Comparison of ENCODE assay signal across 8 mouse cellular contexts in genomic region chr11:106514446-106514845, GRCm38 (mm10). TPM values are rescaled to one million over a fixed set of nuclear protein-coding genes. Genes with fewer than 3 reads are reported as not detected.
A peak's percentile ranks its signal among the peaks of the same experiment; 100 is the strongest.
DNase-seq lines count a peak whose midpoint lies in the region; ATAC-seq and TF ChIP-seq lines count a peak whose summit lies in the region.
"Had no signal": no experiment of that assay in that cellular context is flagged by ENCODE, and none has a peak within 500 bp of the region (broad histone marks: within the 10 kb centered on the region; RNA-seq: fewer than 3 reads in every experiment).

No protein-coding gene starts in this region.

- no peak for TF ChIP-seq EP300 in liver, embryonic 14.5 days (IDR thresholded peaks at IDR 0.05; ENCODE audit: low read depth)

- peak overlapping the region; percentile 10 for H3K9ac ChIP-seq in heart, embryonic 16.5 days (ENCODE audit: low read length)
- H3K9ac ChIP-seq in intestine, embryonic 16.5 days (ENCODE audit: low read depth, low read length), result peak overlapping the region; percentile 26; the same call in 1 of the 2 replicates
- H3K9ac ChIP-seq in liver, embryonic 14.5 days (replicated peaks), result no peak overlapping the region

- peaks cover 2% of the 10 kb centered on the region; the same call in 1 of the 2 replicates for H3K36me3 ChIP-seq in heart, embryonic 16.5 days (ENCODE audit: control insufficient read depth, insufficient read depth)
- H3K36me3 ChIP-seq in embryonic facial prominence, embryonic 10.5 days (replicated peaks), result peaks cover 19% of the 10 kb centered on the region
- H3K36me3 ChIP-seq in intestine, embryonic 16.5 days (ENCODE audit: control insufficient read depth, insufficient read depth, low read length), result no peaks in the 10 kb centered on the region
- peaks cover under 1% of the 10 kb centered on the region for H3K36me3 ChIP-seq in liver, embryonic 14.5 days (replicated peaks; ENCODE audit: control insufficient read depth, insufficient read depth, low read depth)

- no peak for TF ChIP-seq CTCF in liver, embryonic 14.5 days (IDR thresholded peaks at IDR 0.05; ENCODE audit: low read depth)

- peaks cover 10% of the 10 kb centered on the region for H3K4me1 ChIP-seq in heart, embryonic 16.5 days (ENCODE audit: control insufficient read depth, insufficient read depth, low read length)
- peaks cover 50% of the 10 kb centered on the region for H3K4me1 ChIP-seq in embryonic facial prominence, embryonic 10.5 days
- peaks cover 9% of the 10 kb centered on the region for H3K4me1 ChIP-seq in intestine, embryonic 16.5 days (ENCODE audit: control insufficient read depth, insufficient read depth, low read length)
- peaks cover 10 to 18% of the 10 kb centered on the region in 2 experiments for H3K4me1 ChIP-seq in liver, embryonic 14.5 days (replicated peaks; ENCODE audit: control insufficient read depth in 2 of 2, insufficient read depth in 2 of 2, low read length in 1 of 2)

- no peaks in the 10 kb centered on the region for H3K9me3 ChIP-seq in heart, embryonic 16.5 days (replicated peaks; ENCODE audit: control insufficient read depth, low read length)
- H3K9me3 ChIP-seq in embryonic facial prominence, embryonic 10.5 days, result no peaks in the 10 kb centered on the region
- no peaks in the 10 kb centered on the region for H3K9me3 ChIP-seq in intestine, embryonic 16.5 days (ENCODE audit: control insufficient read depth, low read length)
- H3K9me3 ChIP-seq in liver, embryonic 14.5 days (ENCODE audit: control insufficient read depth, low read length), result no peaks in the 10 kb centered on the region

- 36% methylated on average over 5 of the region's 5 CpGs for WGBS in heart, embryonic 16.5 days
- 50% methylated on average over 5 of the region's 5 CpGs for WGBS in embryonic facial prominence, embryonic 10.5 days
- WGBS in intestine, embryonic 16.5 days, result 40% methylated on average over 5 of the region's 5 CpGs
- 59% methylated on average over 5 of the region's 5 CpGs for WGBS in liver, embryonic 14.5 days (ENCODE audit: insufficient replicate concordance)

- 0 out of 2 replicates have a peak overlapping the region, but pooled peaks have one; percentile 18 for H3K27ac ChIP-seq in heart, embryonic 16.5 days (ENCODE audit: low read length)
- H3K27ac ChIP-seq in embryonic facial prominence, embryonic 10.5 days (replicated peaks), result peak overlapping the region; percentile 41; the same call in 1 of the 2 replicates
- H3K27ac ChIP-seq in intestine, embryonic 16.5 days (ENCODE audit: low read length), result peak overlapping the region; percentile 79
- H3K27ac ChIP-seq in liver, embryonic 14.5 days, result no peak overlapping the region; the same call in 1 of the 2 replicates

- ATAC-seq in heart, embryonic 16.5 days (replicated peaks; ENCODE audit: extremely low read depth, insufficient read depth, low FRiP score), result no peak; the same call in 1 of the 2 replicates
- peak; percentile 94 for ATAC-seq in intestine, embryonic 16.5 days
- ATAC-seq in liver, embryonic 14.5 days (ENCODE audit: insufficient read depth), result peak; percentile 48; the same call in 1 of the 2 replicates

- no peak overlapping the region for H3K4me2 ChIP-seq in heart, embryonic 16.5 days (ENCODE audit: low read depth, low read length)
- H3K4me2 ChIP-seq in intestine, embryonic 16.5 days (ENCODE audit: low read depth, low read length), result no peak overlapping the region
- H3K4me2 ChIP-seq in liver, embryonic 14.5 days (ENCODE audit: low read depth), result no peak overlapping the region

- no peaks in the 10 kb centered on the region for H3K27me3 ChIP-seq in heart, embryonic 16.5 days (ENCODE audit: control insufficient read depth, insufficient read depth, low read length)
- H3K27me3 ChIP-seq in embryonic facial prominence, embryonic 10.5 days (replicated peaks; ENCODE audit: low read depth, poor library complexity, severe bottlenecking), result no peaks in the 10 kb centered on the region
- no peaks in the 10 kb centered on the region for H3K27me3 ChIP-seq in intestine, embryonic 16.5 days (replicated peaks; ENCODE audit: control insufficient read depth, insufficient read depth, low read length)
- no peaks in the 10 kb centered on the region for H3K27me3 ChIP-seq in liver, embryonic 14.5 days (ENCODE audit: control insufficient read depth, insufficient read depth, low read length)

- no peak for DNase-seq in heart, postnatal 4 days
- no peak for DNase-seq in embryonic facial prominence, embryonic 10.5 days (ENCODE audit: low spot score)
- no peak for DNase-seq in liver, embryonic 14.5 days (ENCODE audit: low read depth in 3 of 3, low spot score in 3 of 3)
- no peak for DNase-seq in T-cell, adult 2 months (ENCODE audit: low spot score)
- no peak for DNase-seq in cerebellum, postnatal 36 days
- DNase-seq: spleen, adult 18-20 months had no signal

- no peak overlapping the region for H3K4me3 ChIP-seq in heart, embryonic 16.5 days (ENCODE audit: low read length)
- H3K4me3 ChIP-seq in embryonic facial prominence, embryonic 10.5 days, result no peak overlapping the region
- H3K4me3 ChIP-seq in intestine, embryonic 16.5 days (ENCODE audit: low read length), result no peak overlapping the region
- no peak overlapping the region for H3K4me3 ChIP-seq in liver, embryonic 14.5 days (ENCODE audit: insufficient read depth in 1 of 2, low read depth in 2 of 2, low read length in 2 of 2)

RNA-seq across cellular contexts. Expression of gene Ern1, which starts 26.8 kb away (rescaled TPM):
- polyA plus RNA-seq in heart, embryonic 16.5 days (2015; fragmentation: Nextera tagmentation; extraction: Ambion mirVana), result 4.7 and 5.3 TPM in 2 replicates
- total RNA-seq in heart, postnatal 4 days (2021), result 1 to 10 TPM; 8.7 to 9.8 TPM
- polyA plus RNA-seq in embryonic facial prominence, embryonic 10.5 days (2016; fragmentation: Nextera tagmentation; extraction: Ambion mirVana), result 5.4 and 5.5 TPM in 2 replicates
- 4.1 TPM in 2 replicates for polyA plus RNA-seq in intestine, embryonic 16.5 days (2015; fragmentation: Nextera tagmentation; extraction: Ambion mirVana)
- 4.3 and 4.6 TPM in 2 replicates for polyA plus RNA-seq in liver, embryonic 14.5 days (2012; rRNA removed)
- polyA plus RNA-seq in liver, embryonic 14.5 days (2014; fragmentation: Nextera tagmentation; extraction: Ambion mirVana), result 2.9 and 3.3 TPM in 2 replicates
